Mouse (Mus musculus): Measurements from ENCODE around the gene Lbr.

The Lbr gene

DNA sequence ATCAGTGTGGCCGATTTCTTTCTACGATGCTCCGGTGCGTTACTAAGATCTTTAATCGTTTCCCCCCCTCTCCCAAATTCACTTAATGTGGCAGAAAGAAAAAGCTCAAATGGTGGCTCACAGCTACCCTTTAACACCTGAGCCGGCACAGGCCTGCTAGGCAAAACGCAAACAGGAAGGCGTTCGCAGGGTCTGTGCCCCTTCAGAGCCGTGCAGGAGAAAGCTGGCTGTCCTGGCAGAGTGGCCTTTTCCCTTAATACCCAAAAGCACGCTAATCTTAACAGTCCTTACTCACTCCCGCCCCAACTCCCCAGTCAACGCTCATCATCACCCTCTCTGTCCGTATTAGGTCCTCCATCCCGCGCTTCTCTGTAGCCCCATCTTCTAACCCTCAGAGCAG, 1.4 kb downstream of the Lbr start:
- TF ChIP-seq GATA4 (IDR thresholded peaks at IDR 0.05; ENCODE audit: insufficient replicate concordance, low read length): no peak

GRCm38 (mm10) chr1:181839746-181840366, 3.0 kb downstream of the Lbr start:
- TF ChIP-seq GATA4 (IDR thresholded peaks at IDR 0.05; ENCODE audit: insufficient replicate concordance, low read length): no peak

GRCm38 (mm10) chr1:181838111-181838510, 4.7 kb downstream of the Lbr start:
- TF ChIP-seq GATA4 (IDR thresholded peaks at IDR 0.05; ENCODE audit: insufficient replicate concordance, low read length): no peak

GRCm38 (mm10) chr1:181833143-181833542, 9.7 kb downstream of the Lbr start:
- TF ChIP-seq GATA4 (IDR thresholded peaks at IDR 0.05; ENCODE audit: insufficient replicate concordance, low read length): no peak

- TF ChIP-seq GATA4 (IDR thresholded peaks at IDR 0.05; ENCODE audit: insufficient replicate concordance, low read length): no peak
Observed at GRCm38 (mm10) chr1:181832720-181833119, 10.1 kb downstream of the Lbr start.

DNA sequence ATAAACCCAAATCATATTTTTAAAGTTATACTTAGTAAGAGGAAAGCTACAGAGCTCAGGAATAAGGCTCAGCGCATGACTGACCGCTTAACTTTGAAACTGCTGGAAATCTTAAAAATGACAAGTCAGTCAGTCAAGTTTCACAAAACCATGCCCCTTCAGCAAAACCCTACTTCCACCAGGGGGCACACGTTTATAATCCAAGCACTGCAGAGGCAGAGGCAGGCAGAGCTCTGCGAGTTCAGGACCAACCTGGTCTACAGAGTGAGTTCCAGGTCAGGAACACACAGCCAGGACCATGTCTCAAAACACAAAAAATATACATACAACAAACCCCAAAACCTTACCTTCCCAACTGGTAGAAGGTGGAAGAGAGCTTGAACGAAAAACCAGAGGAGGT, 14.5 kb downstream of the Lbr start:
- TF ChIP-seq GATA4 (IDR thresholded peaks at IDR 0.05; ENCODE audit: insufficient replicate concordance, low read length): no peak

DNA sequence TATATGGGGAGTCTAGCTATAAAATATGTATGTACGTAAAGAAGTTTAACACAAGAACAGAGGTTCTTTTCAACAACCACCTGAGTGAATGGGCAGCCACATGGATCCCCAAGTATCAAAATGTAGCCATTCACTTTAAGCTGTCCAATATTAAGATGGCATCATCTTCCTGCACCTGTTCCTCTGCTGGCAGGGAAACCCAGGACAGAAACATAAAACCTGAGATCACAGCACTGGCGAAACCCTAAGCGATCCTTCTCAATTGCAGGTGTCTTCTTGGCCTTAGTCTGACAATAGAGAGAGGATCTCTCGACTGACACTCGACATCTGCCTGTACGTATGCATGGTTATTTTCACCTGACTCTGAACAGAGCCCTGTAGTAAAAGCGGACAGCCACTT, 16.1 kb downstream of the Lbr start:
- TF ChIP-seq GATA4 (IDR thresholded peaks at IDR 0.05; ENCODE audit: insufficient replicate concordance, low read length): no peak

DNA sequence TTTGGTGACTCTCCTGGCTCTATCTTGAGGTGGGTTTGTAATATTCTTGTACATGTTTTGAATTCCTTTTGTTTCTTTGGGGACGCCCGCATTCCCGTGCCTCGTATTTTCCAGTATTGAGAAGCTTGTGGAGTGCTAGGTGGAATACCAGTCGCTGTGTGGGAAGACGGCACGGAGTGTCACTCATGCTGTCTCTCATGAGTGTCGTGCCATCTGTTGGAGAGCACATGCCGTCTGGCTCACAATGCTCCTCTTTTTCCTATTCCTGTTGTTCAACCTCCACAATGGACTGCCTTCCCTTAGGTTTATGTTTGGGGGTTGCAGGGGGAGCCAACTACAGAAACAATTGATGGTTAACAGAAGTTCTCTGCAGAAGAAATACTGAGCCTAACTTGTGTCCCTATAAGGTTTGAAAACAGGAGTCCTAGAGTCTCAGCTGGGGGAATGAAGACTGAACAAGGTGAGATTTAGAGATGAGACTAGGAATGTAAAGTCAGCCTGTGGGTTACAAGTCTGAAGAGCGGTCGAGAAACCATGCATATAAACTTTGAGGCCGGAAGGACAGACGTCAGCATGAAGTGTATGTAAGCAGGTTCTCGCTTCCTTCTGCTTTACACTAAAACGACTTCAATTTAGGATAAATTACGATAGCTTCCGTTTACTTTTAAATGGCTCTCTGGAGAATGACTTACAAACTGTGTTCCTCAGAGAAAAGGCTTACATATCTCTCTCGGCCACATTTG, 31.2 kb downstream of the Lbr start:
- no peak for TF ChIP-seq GATA4 (IDR thresholded peaks at IDR 0.05; ENCODE audit: insufficient replicate concordance, low read length)

DNA sequence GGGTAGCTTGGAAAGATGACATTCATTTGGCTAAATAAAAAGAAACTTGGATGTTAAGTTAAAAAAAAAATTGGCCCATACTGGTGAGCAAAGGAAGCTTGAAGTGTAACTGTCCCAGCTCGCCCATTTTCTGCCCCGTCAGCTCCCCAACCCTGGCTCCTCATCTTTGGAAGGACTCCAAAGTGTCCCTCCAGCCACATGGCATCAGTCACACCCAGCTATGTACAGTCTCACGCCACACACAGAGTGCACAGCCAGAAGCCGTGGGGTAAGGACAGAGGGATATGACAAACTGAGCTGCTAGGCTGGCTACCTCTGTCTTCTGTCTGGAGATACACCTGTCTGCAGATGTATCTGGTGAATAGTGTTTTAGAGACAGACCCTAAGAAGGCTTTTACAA, 42.2 kb downstream of the Lbr start:
- no peak for TF ChIP-seq GATA4 (IDR thresholded peaks at IDR 0.05; ENCODE audit: insufficient replicate concordance, low read length)

- TF ChIP-seq GATA4 (IDR thresholded peaks at IDR 0.05; ENCODE audit: insufficient replicate concordance, low read length): no peak
Observed at GRCm38 (mm10) chr1:181799911-181800310, 42.9 kb downstream of the Lbr start.

GRCm38 (mm10) chr1:181793541-181793940, 49.3 kb downstream of the Lbr start:
- TF ChIP-seq GATA4 (IDR thresholded peaks at IDR 0.05; ENCODE audit: insufficient replicate concordance, low read length): no peak

GRCm38 (mm10) chr1:181789952-181790351, 52.9 kb downstream of the Lbr start:
- no peak for TF ChIP-seq GATA4 (IDR thresholded peaks at IDR 0.05; ENCODE audit: insufficient replicate concordance, low read length)

GRCm38 (mm10) chr1:181776541-181776940, 66.3 kb downstream of the Lbr start:
- TF ChIP-seq GATA4 (IDR thresholded peaks at IDR 0.05; ENCODE audit: insufficient replicate concordance, low read length): no peak

DNA sequence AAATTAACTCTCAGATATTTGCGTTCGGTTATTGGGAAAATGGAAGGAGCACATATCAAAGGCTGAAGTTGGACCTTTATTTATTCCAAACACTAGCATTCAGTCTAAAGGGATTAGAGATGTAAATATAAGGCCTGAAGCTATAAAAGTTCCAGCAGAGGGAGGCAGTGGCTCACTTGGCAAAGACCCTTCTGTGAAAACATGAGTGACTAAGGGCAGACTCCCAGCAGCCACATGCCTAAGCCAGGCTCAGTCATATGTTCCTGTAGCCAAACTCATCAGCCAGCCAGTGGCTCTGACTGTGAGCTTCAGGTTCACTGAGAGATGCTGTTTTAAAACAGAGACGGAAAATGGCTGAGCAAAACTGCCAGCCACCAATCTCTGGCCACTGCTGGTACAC, 71.0 kb downstream of the Lbr start:
- no peak for TF ChIP-seq GATA4 (IDR thresholded peaks at IDR 0.05; ENCODE audit: insufficient replicate concordance, low read length)

- TF ChIP-seq GATA4 (IDR thresholded peaks at IDR 0.05; ENCODE audit: insufficient replicate concordance, low read length): no peak
Observed at GRCm38 (mm10) chr1:181769392-181769791, 73.5 kb downstream of the Lbr start.
